Mouse (Mus musculus): Measurements from ENCODE around the gene Fuca1. TPM values are rescaled to one million over a fixed set of nuclear protein-coding genes. Genes with fewer than 3 reads are reported as not detected.
"Not testable (repeated sequence)": the region's sequence is repeated elsewhere in the genome, so short reads cannot be mapped to it uniquely, and the experiment has no call there.

Gene Fuca1
- total RNA-seq, 4 experiments from 2014 or later, result 83.5 to 119 (median 106) TPM

DNA sequence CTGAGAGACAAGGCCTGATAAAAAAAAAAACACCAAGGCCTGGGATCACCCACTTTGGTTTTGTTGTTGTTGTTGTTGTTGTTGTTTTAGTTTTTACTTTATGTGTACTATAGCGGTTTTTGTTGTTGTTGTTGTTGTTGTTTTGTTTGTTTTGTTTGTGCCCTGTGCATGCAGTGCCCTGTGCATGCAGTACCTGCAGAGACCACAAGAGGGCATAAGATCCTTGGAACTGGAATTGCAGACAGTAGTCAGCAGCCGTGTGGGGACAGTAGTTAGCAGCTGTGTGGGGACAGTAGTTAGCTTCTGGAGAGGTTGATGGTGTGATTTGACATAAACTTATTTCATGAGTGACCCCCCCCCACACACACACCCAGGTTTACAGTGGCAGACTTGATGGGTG is 33.7 kb downstream of the Fuca1 start:
- DNase-seq, result no peak

DNA sequence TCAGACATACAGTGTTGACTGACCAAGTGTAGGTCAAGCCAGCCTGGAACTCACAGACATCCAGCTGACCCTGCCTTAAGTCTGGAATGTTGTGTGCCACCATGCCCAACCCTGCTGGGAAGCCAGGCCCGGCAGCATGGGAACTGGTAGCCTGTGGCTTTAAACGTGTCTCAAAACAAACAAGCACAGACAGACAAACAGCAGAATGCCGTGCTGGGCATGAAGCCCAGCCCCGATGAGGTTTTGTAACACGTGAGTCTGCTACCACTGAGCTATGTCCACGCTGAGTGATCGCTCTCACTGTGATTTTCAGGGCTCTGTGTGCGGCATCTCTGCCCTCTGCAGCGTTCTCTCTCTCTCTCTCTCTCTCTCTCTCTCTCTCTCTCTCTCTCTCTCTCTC is 35.4 kb downstream of the Fuca1 start:
- DNase-seq, result no peak

DNA sequence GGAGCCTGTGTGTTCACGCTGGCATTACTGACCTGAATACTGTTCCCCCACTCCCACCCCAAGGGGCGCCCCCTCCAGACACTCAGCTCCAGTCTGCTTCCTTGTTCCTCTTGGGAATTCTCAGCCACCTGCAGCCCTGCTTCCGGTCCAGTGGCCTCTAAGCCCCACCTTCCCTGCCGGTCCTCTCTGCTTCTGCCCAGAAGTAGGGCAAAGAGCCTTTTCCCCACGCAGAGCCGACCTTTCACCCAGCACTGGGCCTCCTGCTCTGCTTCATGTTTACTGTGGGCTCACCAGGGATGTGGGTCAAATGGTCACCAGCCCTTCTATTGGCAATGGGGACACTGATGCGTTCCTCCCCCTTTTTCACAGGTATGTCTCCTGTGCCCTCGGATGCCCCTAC is 37.8 kb downstream of the Fuca1 start:
- DNase-seq, result no peak

DNA sequence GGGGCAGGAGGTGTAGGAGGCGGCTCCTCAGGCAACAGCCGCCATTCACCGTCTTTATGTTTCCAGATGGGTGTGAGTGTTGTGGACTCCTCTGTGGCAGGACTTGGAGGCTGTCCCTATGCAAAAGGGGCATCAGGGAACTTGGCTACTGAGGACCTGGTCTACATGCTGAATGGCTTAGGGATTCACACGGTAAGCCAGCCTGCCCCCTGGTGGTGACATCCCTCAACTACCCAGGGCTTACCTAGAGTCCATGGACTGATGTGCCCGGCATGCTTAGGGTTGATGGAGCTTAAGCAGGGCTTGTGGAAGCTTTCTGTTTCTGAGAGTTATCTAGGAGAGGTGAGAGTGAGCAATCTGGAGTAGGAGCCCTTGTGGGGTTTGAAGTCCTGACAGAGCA is 40.2 kb downstream of the Fuca1 start:
- no peak for DNase-seq

DNA sequence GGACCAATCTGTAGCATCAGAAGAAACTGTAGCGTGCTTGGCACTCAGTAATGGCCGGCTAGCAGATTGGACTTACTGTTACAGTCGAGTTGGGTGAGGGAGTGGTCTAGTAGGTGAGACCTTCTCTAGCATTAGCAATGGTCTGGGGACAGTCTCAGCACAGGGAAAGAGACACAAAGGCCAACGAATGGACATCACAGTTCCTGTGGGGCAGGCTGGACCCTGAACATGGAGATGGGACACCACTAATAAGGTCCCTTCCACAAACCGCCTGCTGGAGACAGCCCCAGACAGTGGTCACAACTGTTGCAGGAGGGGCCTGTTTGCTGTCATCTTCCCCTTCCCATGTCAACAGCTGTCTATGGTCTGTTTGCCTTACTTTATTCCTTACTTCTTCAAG is 41.2 kb downstream of the Fuca1 start:
- DNase-seq, result no peak

DNA sequence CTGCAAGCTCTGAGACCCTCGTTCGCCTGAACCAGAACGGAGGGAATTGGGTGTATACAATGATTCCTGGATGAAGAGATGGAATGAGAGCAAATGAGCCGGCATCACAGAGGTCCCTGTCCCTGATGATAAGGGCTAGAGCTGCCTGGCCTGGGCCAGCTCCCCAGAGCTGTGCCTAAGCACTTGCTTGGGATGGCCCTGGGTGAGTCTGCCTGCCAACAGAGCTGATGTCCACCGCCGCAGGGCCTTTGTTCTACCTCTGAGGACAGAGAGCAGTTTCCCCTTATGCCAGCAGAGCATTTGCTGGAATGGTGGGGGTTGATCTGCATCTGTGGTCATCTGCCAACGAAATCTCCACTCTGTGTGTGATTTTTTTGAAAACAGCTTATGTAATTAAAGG is 41.7 kb downstream of the Fuca1 start:
- peak; percentile 6 for DNase-seq

DNA sequence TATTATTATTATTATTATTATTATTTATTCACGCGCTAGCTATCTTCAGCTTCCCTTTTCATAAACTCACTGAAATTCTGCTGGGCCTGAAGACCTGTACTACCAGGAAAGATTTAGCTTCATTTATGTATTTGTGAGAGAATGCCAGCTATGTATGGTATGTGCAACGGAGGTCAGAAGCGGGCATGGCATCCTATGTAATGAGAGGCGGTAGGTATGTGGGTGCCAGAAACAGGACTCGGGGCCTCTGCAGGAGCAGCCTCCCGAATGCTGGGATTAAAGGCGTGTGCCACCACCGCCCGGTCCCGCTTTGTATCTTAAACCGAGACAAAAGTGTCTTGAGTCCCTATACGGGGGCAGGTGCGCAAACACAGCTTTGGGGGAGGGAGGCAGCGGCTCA is 42.4 kb downstream of the Fuca1 start:
- no peak for DNase-seq

DNA sequence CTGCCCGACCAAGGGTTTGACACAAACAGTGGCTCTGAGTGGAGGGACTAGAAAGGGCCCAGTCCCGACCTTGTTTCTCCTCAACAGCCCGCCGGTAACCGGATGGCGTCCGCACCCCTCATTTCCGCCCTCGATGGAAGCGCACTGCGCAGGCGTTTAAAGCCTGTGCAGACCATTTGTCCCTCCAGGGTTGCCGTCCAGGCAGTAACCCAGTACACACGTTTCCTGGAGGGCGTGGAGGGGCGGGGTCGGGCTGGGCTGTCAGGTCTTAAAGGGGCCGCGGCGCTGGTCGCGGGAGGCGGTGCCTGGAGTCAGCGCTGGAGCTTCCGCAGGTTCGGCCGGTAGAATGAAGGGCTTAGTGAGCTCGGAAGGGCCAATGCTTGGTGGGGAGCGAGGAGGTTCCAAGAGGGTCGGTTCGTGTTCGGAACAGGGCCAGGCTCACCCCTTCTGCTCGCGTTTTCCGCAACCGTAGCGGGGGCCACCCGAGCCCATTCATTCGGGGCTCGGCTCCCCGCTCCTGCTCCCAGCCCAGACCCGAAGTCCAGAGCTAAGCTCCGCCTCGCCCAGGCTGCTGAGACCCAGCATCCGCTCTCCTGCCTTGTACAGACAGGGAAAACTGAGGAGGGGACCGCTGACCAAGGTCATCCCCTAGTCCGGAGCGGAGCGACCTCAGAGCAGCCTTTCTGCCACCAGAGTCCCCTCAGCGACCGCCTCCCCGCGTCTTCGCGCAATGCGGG is 43.1 kb downstream of the Fuca1 start, which contains the start of gene Gale:
Gale (plus strand) TSS at position 271 of the 737 bp plus-strand sequence.
- DNase-seq, result peak; percentile 93

DNA sequence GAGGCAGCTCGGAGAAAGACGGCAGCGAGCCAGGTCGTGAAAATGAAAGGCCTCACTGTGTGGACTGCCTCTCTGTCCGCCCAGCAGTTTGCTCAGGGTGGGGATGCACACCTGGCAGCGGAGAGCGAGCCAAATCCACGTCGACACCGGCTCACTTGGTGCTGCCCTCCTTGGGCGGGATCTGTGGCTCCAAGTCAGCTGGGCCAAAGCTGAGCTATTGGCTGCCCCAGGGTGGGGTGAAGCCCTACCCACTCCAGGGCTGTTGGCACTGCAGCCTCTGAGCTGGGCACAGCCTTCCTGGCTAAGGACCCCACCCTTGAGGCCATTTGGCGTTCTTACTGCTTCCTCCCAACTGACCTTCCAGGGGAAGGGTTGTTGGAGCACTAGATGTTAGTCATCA is 43.9 kb downstream of the Fuca1 start:
- DNase-seq, result peak; percentile 73

DNA sequence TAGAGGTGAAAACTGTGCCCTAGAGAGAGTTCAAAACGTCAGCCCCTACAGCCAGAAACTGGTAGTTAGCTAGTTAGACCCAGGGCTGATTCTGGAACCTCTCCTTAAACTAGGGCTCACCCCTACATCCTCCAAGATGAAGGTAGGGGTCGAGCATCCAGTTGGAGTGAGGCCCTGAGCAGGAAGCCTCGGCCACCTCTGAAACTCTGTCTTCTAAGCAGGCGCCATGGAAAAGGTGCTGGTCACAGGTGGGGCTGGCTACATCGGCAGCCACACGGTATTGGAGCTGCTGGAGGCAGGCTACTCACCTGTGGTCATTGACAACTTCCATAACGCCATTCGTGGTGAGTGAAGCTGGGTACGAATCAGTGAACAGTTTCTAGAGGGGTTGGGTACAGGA is 44.6 kb downstream of the Fuca1 start:
- DNase-seq, result no peak

DNA sequence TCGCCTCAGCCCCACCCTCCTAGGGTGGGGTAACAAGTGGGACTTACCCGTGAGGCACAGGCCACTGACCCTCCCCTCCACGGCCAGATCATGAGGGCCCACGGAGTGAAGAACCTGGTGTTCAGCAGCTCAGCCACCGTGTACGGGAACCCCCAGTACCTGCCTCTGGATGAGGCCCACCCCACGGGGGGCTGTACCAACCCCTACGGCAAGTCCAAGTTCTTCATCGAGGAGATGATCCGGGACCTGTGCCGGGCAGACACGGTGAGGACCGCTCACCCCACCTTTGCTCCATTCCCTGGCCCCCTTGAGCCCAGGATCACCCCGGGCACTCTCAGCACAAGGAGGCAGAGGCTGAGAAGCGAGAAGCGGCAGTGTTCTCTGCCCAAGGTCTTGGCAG is 45.7 kb downstream of the Fuca1 start:
- peak; percentile 8 for DNase-seq

DNA sequence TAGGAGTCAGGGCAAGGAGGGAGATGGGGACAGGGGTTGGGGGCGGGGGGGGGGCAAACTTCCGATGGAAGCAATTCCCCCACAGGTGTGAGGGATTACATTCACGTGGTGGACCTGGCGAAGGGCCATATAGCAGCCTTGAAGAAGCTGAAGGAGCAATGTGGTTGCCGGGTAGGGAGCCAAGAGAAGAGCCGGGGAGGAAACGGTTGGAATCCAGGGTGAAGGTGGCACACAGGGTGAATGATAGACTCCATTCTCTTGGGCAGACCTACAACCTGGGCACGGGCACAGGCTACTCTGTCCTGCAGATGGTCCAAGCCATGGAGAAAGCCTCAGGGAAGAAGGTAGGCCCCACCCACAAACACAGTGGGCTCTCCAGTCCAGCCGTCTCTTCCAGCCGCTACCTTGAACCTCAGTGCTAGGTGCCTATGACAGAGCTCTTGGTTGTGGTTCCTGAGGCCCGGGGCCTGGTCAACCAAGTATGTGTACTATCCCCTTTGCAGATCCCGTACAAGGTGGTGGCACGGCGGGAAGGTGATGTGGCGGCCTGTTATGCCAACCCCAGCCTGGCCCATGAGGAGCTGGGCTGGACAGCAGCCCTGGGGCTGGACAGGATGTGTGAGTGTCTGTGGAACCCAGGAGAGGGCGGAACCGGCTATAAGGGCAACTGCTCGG is 46.7 kb downstream of the Fuca1 start:
- peak; percentile 20 for DNase-seq

DNA sequence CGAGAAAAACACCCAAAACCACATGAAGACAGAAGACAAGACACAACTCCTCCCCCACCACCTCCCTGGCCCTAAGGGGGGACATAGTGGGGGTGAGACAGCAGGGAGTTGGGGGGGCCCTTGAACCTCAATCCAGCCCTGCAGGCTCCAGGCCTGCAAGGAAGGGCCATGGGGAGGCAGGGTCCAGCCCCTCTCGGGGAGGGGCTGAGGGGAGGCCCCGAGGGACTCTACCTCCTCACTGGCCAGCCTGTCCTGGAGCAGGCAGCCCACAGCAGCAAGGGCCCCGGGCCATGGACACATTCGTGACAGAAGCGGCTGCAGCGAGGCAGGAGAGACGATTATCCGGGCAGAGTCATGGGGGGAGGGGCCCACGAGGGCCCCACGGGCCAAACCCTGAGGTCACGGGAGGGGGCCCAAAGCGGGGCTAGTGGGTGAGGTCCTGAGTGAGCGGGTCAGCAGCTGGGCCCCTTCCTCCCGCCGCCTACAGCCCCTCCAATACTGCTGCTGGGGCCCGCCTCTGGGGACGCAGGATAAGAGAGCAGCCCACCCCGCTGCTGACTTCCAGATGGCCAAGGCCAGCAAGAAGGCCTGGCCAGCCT is 47.8 kb downstream of the Fuca1 start:
- DNase-seq, result peak; percentile 12

DNA sequence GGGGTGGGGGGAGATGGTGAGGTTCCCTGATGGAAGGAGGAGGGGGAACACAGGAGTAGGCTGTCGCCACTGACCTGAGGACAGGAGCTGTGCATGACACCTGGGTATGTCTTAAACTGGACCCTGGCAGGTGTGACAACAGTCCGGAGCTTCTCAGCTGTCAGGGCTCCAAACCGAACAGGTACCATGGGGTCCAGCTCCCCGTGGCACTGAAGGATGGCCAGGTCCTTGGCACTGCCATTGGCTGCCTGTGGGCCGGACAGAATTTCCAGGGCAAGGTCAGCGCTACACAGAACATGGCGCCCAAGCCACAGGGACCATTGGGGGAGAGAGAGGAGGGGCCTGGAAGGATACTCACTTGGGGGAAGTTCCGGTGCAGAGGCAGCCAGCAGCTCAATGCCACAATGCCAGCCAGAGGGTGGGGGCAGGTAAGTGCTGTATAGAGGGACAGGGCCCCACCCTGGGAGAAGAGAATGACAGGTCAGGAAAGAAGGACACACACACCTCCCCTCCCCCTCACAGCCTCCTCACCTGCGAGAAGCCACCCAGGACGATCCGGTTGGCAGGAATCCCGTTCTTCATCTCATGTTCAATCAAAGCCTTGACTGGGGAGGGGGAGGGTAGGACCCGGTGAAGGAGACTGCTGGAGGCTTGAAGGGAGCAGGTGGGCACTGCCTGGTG is 48.7 kb downstream of the Fuca1 start:
- peak; percentile 10 for DNase-seq

DNA sequence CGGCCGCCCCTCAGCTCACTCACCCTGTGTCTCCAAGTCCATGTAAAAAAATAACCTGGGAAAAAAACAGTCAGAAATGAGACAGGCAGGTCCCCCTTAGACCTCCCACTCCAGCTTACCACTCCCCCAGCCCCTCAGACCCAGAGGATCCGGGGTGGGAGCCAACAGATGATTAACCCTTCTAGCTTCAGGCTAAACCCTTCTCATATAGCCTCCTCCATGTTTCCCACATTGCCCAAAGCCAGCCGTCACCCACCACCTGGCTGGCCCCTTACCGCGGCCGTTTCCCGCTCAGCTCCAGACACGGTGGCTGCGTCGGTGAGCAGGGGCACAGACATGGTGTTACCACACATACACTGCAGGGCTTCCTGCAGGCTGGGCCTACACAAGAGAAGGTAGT is 50.0 kb downstream of the Fuca1 start:
- DNase-seq, result no peak

DNA sequence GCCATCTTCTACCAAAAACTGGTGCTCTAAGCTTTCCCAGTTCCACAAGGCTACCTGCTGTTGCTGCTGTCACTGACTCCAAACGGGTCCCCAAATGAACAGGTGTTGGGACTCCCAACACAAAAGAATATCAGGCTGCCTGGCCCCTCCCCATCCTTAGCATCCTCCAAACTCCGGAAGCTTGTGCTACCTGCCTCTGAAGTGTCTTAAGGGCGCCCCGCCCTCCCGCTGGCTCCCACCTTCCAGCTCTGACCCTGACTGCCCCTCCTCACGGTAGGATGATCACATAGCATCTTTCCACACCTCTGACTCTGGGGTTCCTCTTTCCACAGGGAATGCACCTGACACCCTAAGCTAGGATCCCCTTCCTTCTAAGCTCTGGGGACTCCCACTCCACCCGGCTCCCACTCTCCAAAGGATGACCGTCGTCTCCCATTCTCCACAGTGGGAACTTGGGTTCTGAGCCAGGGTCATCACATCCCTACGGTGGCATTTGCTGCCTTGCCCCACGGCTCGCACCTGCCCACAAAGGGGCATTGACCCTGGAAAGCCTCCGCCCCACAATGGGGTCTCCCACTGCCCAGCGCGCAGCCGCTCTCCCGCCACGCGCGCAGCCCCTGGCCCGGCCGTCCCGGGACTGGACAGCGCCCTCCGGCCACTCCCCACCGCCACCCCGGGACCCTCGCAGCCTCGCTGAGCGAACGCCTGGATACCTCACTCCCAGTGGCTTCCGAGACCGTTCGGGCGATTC is 51.4 kb downstream of the Fuca1 start:
- no peak for DNase-seq

DNA sequence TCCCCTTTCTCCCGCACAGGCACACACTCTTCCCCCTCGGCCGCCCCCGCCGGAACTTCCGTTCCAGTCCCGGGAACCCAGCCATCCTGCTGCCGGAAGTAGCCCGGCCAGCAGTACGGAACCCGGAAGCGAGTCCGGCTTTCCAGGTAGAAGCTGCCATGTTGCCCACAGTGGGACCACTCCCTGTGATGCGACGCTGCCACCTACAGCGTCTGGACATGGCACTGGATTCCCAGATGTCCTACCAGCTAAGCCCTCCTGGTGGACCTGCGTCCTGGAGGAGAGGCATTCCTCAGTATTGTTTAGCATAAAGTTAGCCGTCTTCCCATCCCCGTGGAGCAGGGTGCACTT is 52.0 kb downstream of the Fuca1 start, which contains the start of gene Lypla2:
Lypla2 (minus strand) TSS at position 71 of the 351 bp plus-strand sequence.
- DNase-seq, result peak; percentile 85

DNA sequence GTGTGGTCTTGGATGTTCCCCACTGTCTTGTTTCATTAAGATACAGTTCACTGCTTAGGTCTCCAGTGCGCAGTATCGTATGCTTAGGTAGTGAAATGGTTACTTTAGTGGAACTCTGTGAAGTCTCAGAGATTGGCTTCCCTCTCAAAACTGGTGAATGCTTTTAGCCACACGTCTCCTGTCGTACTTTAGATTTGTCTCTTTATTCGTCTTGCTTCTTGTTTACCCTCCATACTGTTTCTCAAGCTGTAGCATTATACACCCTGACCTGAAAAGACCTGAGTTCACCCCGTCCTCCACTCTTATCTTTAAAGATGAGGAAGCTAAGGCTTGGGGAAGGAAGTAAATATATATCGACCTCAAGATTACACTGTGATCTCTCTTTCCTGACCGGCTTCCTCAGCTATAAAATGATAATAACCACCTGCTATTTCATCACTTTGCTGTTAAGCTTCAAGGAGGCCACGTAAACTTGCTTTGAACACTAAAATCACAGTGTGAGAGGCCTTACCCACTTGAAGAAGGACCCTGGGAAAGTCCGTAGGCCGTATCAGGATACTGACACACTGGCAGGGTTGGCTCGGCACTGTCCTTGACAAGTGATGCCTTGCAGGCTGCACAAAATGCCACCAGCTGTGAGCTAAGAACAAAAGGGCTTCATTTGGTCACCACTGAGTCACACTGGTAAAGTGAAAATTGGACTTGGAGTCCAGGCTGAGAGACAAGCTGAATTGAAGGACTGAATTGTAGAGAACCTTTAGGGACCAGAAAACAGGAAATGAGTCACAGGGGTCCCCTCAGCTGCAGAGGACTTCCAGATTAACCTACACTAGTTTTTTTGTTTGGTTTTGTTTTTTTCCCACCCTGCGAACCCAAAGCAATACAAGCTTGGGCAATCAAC is 52.6 kb downstream of the Fuca1 start:
- DNase-seq, result peak; percentile 7

DNA sequence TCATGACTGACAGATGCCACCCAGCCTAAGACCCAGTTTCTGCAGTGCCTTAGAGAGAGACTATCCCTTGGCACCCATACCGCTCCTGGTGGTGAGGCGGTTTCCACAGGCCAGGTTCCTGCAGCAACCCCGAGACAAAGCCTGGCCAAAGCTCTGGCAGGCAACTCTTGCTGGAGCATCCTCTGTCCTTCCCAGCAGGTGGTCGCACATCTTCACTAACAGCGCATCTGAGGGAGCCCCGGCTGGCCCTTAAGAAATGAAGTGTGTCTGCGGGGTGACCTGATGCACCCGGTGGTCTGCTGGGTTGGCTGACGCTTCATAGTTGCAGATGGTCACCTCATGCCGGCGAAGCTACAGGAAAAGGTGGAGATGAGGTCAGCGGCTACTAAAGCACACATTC is 55.6 kb downstream of the Fuca1 start:
- no peak for DNase-seq

DNA sequence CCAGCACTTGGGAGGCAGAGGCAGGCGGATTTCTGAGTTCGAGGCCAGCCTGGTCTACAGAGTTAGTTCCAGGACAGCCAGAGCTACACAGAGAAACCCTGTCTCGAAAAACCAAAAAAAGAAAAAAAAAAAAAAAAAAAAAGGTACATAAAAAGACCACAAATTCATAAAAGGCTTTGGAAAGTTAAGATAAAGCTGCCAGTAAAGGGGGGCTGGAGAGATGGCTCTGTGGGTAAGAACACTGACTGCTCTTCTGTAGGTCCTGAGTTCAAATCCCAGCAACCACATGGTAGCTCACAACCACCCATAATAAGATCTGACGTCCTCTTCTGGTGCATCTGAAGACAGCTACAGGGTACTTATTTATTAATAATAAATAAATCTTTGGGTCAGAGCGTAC is 59.7 kb downstream of the Fuca1 start:
- not testable (repeated sequence) for DNase-seq

DNA sequence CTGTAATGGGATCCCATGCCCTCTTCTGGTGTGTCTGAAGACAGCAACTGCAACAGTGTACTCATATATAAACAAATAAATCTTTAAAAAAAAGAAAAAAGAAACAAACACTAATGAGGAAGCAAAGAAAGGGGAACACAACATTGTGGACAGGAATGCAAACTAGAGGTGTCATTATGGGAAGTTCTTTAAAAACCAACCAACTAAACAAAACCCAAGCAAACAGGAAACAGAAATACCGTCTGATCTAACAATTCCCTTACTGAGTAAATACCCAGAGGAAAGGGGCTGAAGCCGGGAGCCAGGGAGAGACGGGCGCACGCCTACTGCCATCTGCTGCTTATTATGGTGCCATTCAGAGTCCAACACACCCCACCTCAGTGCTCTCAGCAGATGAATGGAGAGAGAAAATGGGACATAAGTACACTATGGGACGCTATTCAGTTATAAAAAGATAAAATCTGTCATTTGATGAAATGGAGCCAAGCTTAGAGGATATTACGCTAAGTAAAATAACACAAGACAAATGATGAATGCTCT is 61.1 kb downstream of the Fuca1 start:
- DNase-seq, result no peak
